Mouse (Mus musculus) heart, embryonic 11.5 days (tissue): ENCODE data around the gene Ak5. TPM values are rescaled to one million over a fixed set of nuclear protein-coding genes. Genes with fewer than 3 reads are reported as not detected.
"Not testable (repeated sequence)": the region's sequence is repeated elsewhere in the genome, so short reads cannot be mapped to it uniquely, and the experiment has no call there.

Experiments
- ATAC-seq: fragments of 200-750 bp; cut with Nextera tagmentation; replicated peaks from 2 replicates; pipeline ENCODE4 v1.8.0; 2017; ENCODE audit warnings: moderate library complexity; ENCODE audit not compliant: insufficient number of reproducible peaks, low FRiP score, low TSS enrichment
- H3K27ac ChIP-seq: fragments of 300-500 bp; sonication (generic); 2 replicates; pipeline ENCODE4 v1.5.1; 2014; ENCODE audit warnings: mild to moderate bottlenecking, low read depth, low read length
- H3K27me3 ChIP-seq: fragments of 300-500 bp; sonication (generic); 2 replicates; pipeline ENCODE4 v1.6.1; 2014; ENCODE audit warnings: mild to moderate bottlenecking, low read length, mixed read lengths; ENCODE audit not compliant: control insufficient read depth, insufficient read depth
- H3K36me3 ChIP-seq: fragments of 300-500 bp; sonication (generic); 2 replicates; pipeline ENCODE4 v1.6.1; 2014; ENCODE audit warnings: mild to moderate bottlenecking, low read length, moderate library complexity, mixed read lengths; ENCODE audit not compliant: control insufficient read depth, insufficient read depth
- H3K4me1 ChIP-seq: fragments of 300-500 bp; sonication (generic); 2 replicates; pipeline ENCODE4 v1.6.1; 2014; ENCODE audit warnings: low read length; ENCODE audit not compliant: control insufficient read depth, insufficient read depth
- H3K4me2 ChIP-seq: fragments of 300-500 bp; sonication (generic); 2 replicates; pipeline ENCODE4 v1.6.1; 2014; ENCODE audit warnings: mild to moderate bottlenecking, moderate library complexity
- H3K4me3 ChIP-seq: fragments of 300-500 bp; sonication (generic); 2 replicates; pipeline ENCODE4 v1.5.1; 2014; ENCODE audit warnings: low read depth, low read length
- H3K9ac ChIP-seq: fragments of 300-500 bp; sonication (generic); 2 replicates; pipeline ENCODE4 v1.6.1; 2014; ENCODE audit warnings: mild to moderate bottlenecking, low read depth, low read length, moderate library complexity
- H3K9me3 ChIP-seq: fragments of 300-500 bp; sonication (generic); replicated peaks from 2 replicates; pipeline ENCODE4 v1.6.1; 2016; ENCODE audit warnings: low read length; ENCODE audit not compliant: control insufficient read depth
- WGBS: fragments of 180-500 bp; shearing (Covaris S2); extraction: QIAGEN DNeasy Blood & Tissue Kit; methylation state at CpG from one replicate; pipeline ENCODE4 v1.1.7; 2014; ENCODE audit not compliant: insufficient replicate concordance; 5-methylcytosine and 5-hydroxymethylcytosine counted together
- polyA plus RNA-seq: library from polyadenylated mRNA; unstranded; fragments of >200 nt; fragmentation: Nextera tagmentation; extraction: Ambion mirVana; gene quantifications from 2 replicates; pipeline ENCODE4 v1.2.1, GENCODE M21; 2014

Ak5 gene
- polyA plus RNA-seq, 1 experiment from 2014 or later = 1.9 TPM

GRCm38 (mm10) chr3:152462038-152462547, 206.1 kb downstream of the Ak5 start:
- no peaks in the 10 kb centered on the region for H3K9me3 ChIP-seq
- H3K4me1 ChIP-seq = peaks cover 16% of the 10 kb centered on the region; the same call in 1 of the 2 replicates
- no peak overlapping the region for H3K4me2 ChIP-seq
- 83% methylated on average over 10 of the region's 10 CpGs for WGBS
- H3K9ac ChIP-seq = no peak overlapping the region
- H3K4me3 ChIP-seq = no peak overlapping the region
- no peak for ATAC-seq
- peaks cover 10% of the 10 kb centered on the region for H3K36me3 ChIP-seq
- H3K27me3 ChIP-seq = no peaks in the 10 kb centered on the region
- no peak overlapping the region for H3K27ac ChIP-seq

- no peak overlapping the region for H3K9ac ChIP-seq
- H3K4me3 ChIP-seq = no peak overlapping the region
- H3K27ac ChIP-seq = no peak overlapping the region
- ATAC-seq = no peak
- no peaks in the 10 kb centered on the region for H3K27me3 ChIP-seq
- peaks cover 20% of the 10 kb centered on the region for H3K36me3 ChIP-seq
- no peak overlapping the region for H3K4me2 ChIP-seq
- H3K9me3 ChIP-seq = no peaks in the 10 kb centered on the region
- 58% methylated on average over 4 of the region's 4 CpGs for WGBS
- peaks cover 10% of the 10 kb centered on the region; the same call in 1 of the 2 replicates for H3K4me1 ChIP-seq
Observed at GRCm38 (mm10) chr3:152460802-152461201, 207.4 kb downstream of the Ak5 start.

- 86% methylated on average over 4 of the region's 4 CpGs for WGBS
- H3K27me3 ChIP-seq, H3K27ac ChIP-seq, H3K9ac ChIP-seq, H3K4me2 ChIP-seq, H3K9me3 ChIP-seq, ATAC-seq, H3K4me1 ChIP-seq, H3K4me3 ChIP-seq: not testable (repeated sequence)
- H3K36me3 ChIP-seq = peaks cover 21% of the 10 kb centered on the region
Observed at GRCm38 (mm10) chr3:152458875-152459274, 209.3 kb downstream of the Ak5 start.

GRCm38 (mm10) chr3:152457308-152458035, 210.7 kb downstream of the Ak5 start:
- Histone ChIP-seq H3K9me3 (no peaks in the 10 kb centered on the region), H3K27ac (no peak overlapping the region), H3K4me1 (peaks cover 7% of the 10 kb centered on the region; the same call in 1 of the 2 replicates), H3K4me2 (no peak overlapping the region), H3K27me3 (no peaks in the 10 kb centered on the region), H3K4me3 (no peak overlapping the region), H3K9ac (no peak overlapping the region), H3K36me3 (peaks cover 24% of the 10 kb centered on the region)
- ATAC-seq = peak; percentile 57; the same call in 1 of the 2 replicates
- WGBS = 61% methylated on average over 2 of the region's 2 CpGs

GRCm38 (mm10) chr3:152453163-152453562, 215.0 kb downstream of the Ak5 start:
- no peak overlapping the region for H3K9ac ChIP-seq
- peaks cover 32% of the 10 kb centered on the region for H3K36me3 ChIP-seq
- H3K9me3 ChIP-seq = no peaks in the 10 kb centered on the region
- no peaks in the 10 kb centered on the region for H3K4me1 ChIP-seq
- H3K4me2 ChIP-seq = no peak overlapping the region
- no peak overlapping the region for H3K4me3 ChIP-seq
- no peak for ATAC-seq
- 82% methylated on average over 3 of the region's 4 CpGs for WGBS
- no peaks in the 10 kb centered on the region for H3K27me3 ChIP-seq
- H3K27ac ChIP-seq = no peak overlapping the region

GRCm38 (mm10) chr3:152446966-152447365, 221.2 kb downstream of the Ak5 start:
- no peak for ATAC-seq
- H3K27ac ChIP-seq = no peak overlapping the region
- WGBS = 92% methylated on average over 1 of the region's 1 CpGs
- no peak overlapping the region for H3K4me2 ChIP-seq
- H3K36me3 ChIP-seq = peaks cover 11% of the 10 kb centered on the region
- no peak overlapping the region for H3K9ac ChIP-seq
- no peaks in the 10 kb centered on the region for H3K27me3 ChIP-seq
- H3K4me1 ChIP-seq = no peaks in the 10 kb centered on the region
- no peaks in the 10 kb centered on the region for H3K9me3 ChIP-seq
- H3K4me3 ChIP-seq = no peak overlapping the region

GRCm38 (mm10) chr3:152444114-152444513, 224.0 kb downstream of the Ak5 start:
- no peak for ATAC-seq

GRCm38 (mm10) chr3:152442795-152443194, 225.4 kb downstream of the Ak5 start:
- H3K4me1 ChIP-seq = no peaks in the 10 kb centered on the region
- no peak overlapping the region for H3K9ac ChIP-seq
- H3K4me3 ChIP-seq = no peak overlapping the region
- WGBS = 93% methylated on average over 4 of the region's 4 CpGs
- no peak overlapping the region for H3K4me2 ChIP-seq
- H3K27me3 ChIP-seq = no peaks in the 10 kb centered on the region
- no peaks in the 10 kb centered on the region for H3K9me3 ChIP-seq
- 0 out of 2 replicates have a peak, but pooled peaks cover 4% of the 10 kb centered on the region for H3K36me3 ChIP-seq
- no peak for ATAC-seq
- H3K27ac ChIP-seq = no peak overlapping the region

More at GRCm38 (mm10) chr3:152444114-152444513, 224.0 kb downstream of the Ak5 start:
- H3K4me3 ChIP-seq = no peak overlapping the region
- no peaks in the 10 kb centered on the region for H3K27me3 ChIP-seq
- no peak overlapping the region for H3K27ac ChIP-seq
- no peaks in the 10 kb centered on the region for H3K9me3 ChIP-seq
- WGBS = 82% methylated on average over 3 of the region's 3 CpGs
- H3K36me3 ChIP-seq = no peaks in the 10 kb centered on the region
- H3K4me2 ChIP-seq = no peak overlapping the region
- no peaks in the 10 kb centered on the region for H3K4me1 ChIP-seq
- no peak overlapping the region for H3K9ac ChIP-seq

GRCm38 (mm10) chr3:152438068-152438467, 230.1 kb downstream of the Ak5 start:
- Histone ChIP-seq H3K4me1 (no peaks in the 10 kb centered on the region), H3K9ac (no peak overlapping the region), H3K4me3 (no peak overlapping the region), H3K4me2 (no peak overlapping the region), H3K36me3 (0 out of 2 replicates have a peak, but pooled peaks cover 4% of the 10 kb centered on the region), H3K27ac (no peak overlapping the region), H3K27me3 (no peaks in the 10 kb centered on the region), H3K9me3 (no peaks in the 10 kb centered on the region)
- no peak for ATAC-seq
- 93% methylated on average over 7 of the region's 7 CpGs for WGBS
